Mouse (Mus musculus): Measurements from ENCODE around the gene Bace1. TPM values are rescaled to one million over a fixed set of nuclear protein-coding genes. Genes with fewer than 3 reads are reported as not detected.

The Bace1 gene
- polyA plus RNA-seq, 1 experiment from 2014 or later: 56.5 TPM

- 86% methylated on average over 2 of the region's 2 CpGs for WGBS
Measured at GRCm38 (mm10) chr9:45877928-45878327, 39.5 kb downstream of the Bace1 start.

GRCm38 (mm10) chr9:45893681-45894080 is 55.3 kb downstream of the Bace1 start:
- H3K9ac ChIP-seq (replicated peaks; ENCODE audit: low read length): no peak overlapping the region
- H3K9me3 ChIP-seq (ENCODE audit: control insufficient read depth, low read length): no peaks in the 10 kb centered on the region
- no peaks in the 10 kb centered on the region for H3K4me1 ChIP-seq (ENCODE audit: control insufficient read depth, insufficient read depth, low read length)
- no peak for DNase-seq
- H3K4me2 ChIP-seq (ENCODE audit: low read length): no peak overlapping the region
- no peak for ATAC-seq (ENCODE audit: low FRiP score, low TSS enrichment)
- no peaks in the 10 kb centered on the region for H3K27me3 ChIP-seq (ENCODE audit: control insufficient read depth, insufficient read depth, low read length)
- H3K27ac ChIP-seq (replicated peaks; ENCODE audit: low read depth, low read length): no peak overlapping the region
- H3K36me3 ChIP-seq (ENCODE audit: control insufficient read depth, insufficient read depth, low read length): peaks cover 96% of the 10 kb centered on the region
- H3K4me3 ChIP-seq (replicated peaks; ENCODE audit: low read depth, low read length): no peak overlapping the region

More at GRCm38 (mm10) chr9:45877928-45878327, 39.5 kb downstream of the Bace1 start:
- ATAC-seq (ENCODE audit: low FRiP score, low TSS enrichment) (no peak), DNase-seq (peak; percentile 52)
- no peak overlapping the region for H3K4me2 ChIP-seq (ENCODE audit: low read length)
- H3K36me3 ChIP-seq (ENCODE audit: control insufficient read depth, insufficient read depth, low read length): peaks cover 71% of the 10 kb centered on the region
- no peak overlapping the region for H3K27ac ChIP-seq (replicated peaks; ENCODE audit: low read depth, low read length)
- H3K4me1 ChIP-seq (ENCODE audit: control insufficient read depth, insufficient read depth, low read length): no peaks in the 10 kb centered on the region
- H3K27me3 ChIP-seq (ENCODE audit: control insufficient read depth, insufficient read depth, low read length): no peaks in the 10 kb centered on the region
- no peaks in the 10 kb centered on the region for H3K9me3 ChIP-seq (ENCODE audit: control insufficient read depth, low read length)
- no peak overlapping the region for H3K4me3 ChIP-seq (replicated peaks; ENCODE audit: low read depth, low read length)
- no peak overlapping the region for H3K9ac ChIP-seq (replicated peaks; ENCODE audit: low read length)

- Histone ChIP-seq H3K27ac (replicated peaks; ENCODE audit: low read depth, low read length) (no peak overlapping the region), H3K4me2 (ENCODE audit: low read length) (peak overlapping the region; percentile 84), H3K9me3 (ENCODE audit: control insufficient read depth, low read length) (no peaks in the 10 kb centered on the region), H3K36me3 (ENCODE audit: control insufficient read depth, insufficient read depth, low read length) (peaks cover 49% of the 10 kb centered on the region), H3K27me3 (ENCODE audit: control insufficient read depth, insufficient read depth, low read length) (no peaks in the 10 kb centered on the region), H3K4me3 (replicated peaks; ENCODE audit: low read depth, low read length) (peak overlapping the region; percentile 81), H3K4me1 (ENCODE audit: control insufficient read depth, insufficient read depth, low read length) (peaks cover 20% of the 10 kb centered on the region), H3K9ac (replicated peaks; ENCODE audit: low read length) (peak overlapping the region; percentile 93)
- ATAC-seq (ENCODE audit: low FRiP score, low TSS enrichment) (no peak), DNase-seq (no peak)
- WGBS: 57% methylated on average over 4 of the region's 4 CpGs
Measured at GRCm38 (mm10) chr9:45905196-45905595, 66.8 kb downstream of the Bace1 start.

- peak; percentile 68 for DNase-seq
- Histone ChIP-seq H3K36me3 (ENCODE audit: control insufficient read depth, insufficient read depth, low read length) (peaks cover 50% of the 10 kb centered on the region), H3K27ac (replicated peaks; ENCODE audit: low read depth, low read length) (peak overlapping the region; percentile 98), H3K4me2 (ENCODE audit: low read length) (peak overlapping the region; percentile 84), H3K9ac (replicated peaks; ENCODE audit: low read length) (peak overlapping the region; percentile 93), H3K4me3 (replicated peaks; ENCODE audit: low read depth, low read length) (peak overlapping the region; percentile 81), H3K27me3 (ENCODE audit: control insufficient read depth, insufficient read depth, low read length) (no peaks in the 10 kb centered on the region), H3K4me1 (ENCODE audit: control insufficient read depth, insufficient read depth, low read length) (peaks cover 20% of the 10 kb centered on the region), H3K9me3 (ENCODE audit: control insufficient read depth, low read length) (no peaks in the 10 kb centered on the region)
- peak; percentile 65 for ATAC-seq (ENCODE audit: low FRiP score, low TSS enrichment)
- 0% methylated on average over 21 of the region's 27 CpGs for WGBS
Measured at GRCm38 (mm10) chr9:45905811-45906237, 67.4 kb downstream of the Bace1 start.

- Histone ChIP-seq H3K4me2 (ENCODE audit: low read length) (peak within 1 kb of the TSS; percentile 84), H3K4me3 (replicated peaks; ENCODE audit: low read depth, low read length) (peak within 1 kb of the TSS; percentile 81), H3K27ac (replicated peaks; ENCODE audit: low read depth, low read length) (peak within 1 kb of the TSS; percentile 98), H3K9me3 (ENCODE audit: control insufficient read depth, low read length) (no peaks in the 10 kb centered on the region), H3K36me3 (ENCODE audit: control insufficient read depth, insufficient read depth, low read length) (peaks cover 53% of the 10 kb centered on the region), H3K9ac (replicated peaks; ENCODE audit: low read length) (peak within 1 kb of the TSS; percentile 93), H3K4me1 (ENCODE audit: control insufficient read depth, insufficient read depth, low read length) (peaks cover 20% of the 10 kb centered on the region), H3K27me3 (ENCODE audit: control insufficient read depth, insufficient read depth, low read length) (no peaks in the 10 kb centered on the region)
- under 1% methylated on average over 77 of the region's 80 CpGs for WGBS
- ATAC-seq (ENCODE audit: low FRiP score, low TSS enrichment): peak; percentile 94
- DNase-seq: peak; percentile 96
Measured at GRCm38 (mm10) chr9:45906355-45907077, 68.1 kb downstream of the Bace1 start, which contains the start of the genes Pcsk7 and Rnf214. Gene Pcsk7, plus strand, starts transcription at chr9:45906497. Gene Rnf214, minus strand, starts transcription at chr9:45906911.

- H3K9me3 ChIP-seq (ENCODE audit: control insufficient read depth, low read length): no peaks in the 10 kb centered on the region
- ATAC-seq (ENCODE audit: low FRiP score, low TSS enrichment) (no peak), DNase-seq (peak; percentile 27)
- 1% methylated on average over 19 of the region's 19 CpGs for WGBS
- peak overlapping the region; percentile 84 for H3K4me2 ChIP-seq (ENCODE audit: low read length)
- H3K36me3 ChIP-seq (ENCODE audit: control insufficient read depth, insufficient read depth, low read length): peaks cover 53% of the 10 kb centered on the region
- peak overlapping the region; percentile 93 for H3K9ac ChIP-seq (replicated peaks; ENCODE audit: low read length)
- H3K4me3 ChIP-seq (replicated peaks; ENCODE audit: low read depth, low read length): peak overlapping the region; percentile 81
- H3K4me1 ChIP-seq (ENCODE audit: control insufficient read depth, insufficient read depth, low read length): peaks cover 20% of the 10 kb centered on the region
- no peaks in the 10 kb centered on the region for H3K27me3 ChIP-seq (ENCODE audit: control insufficient read depth, insufficient read depth, low read length)
- H3K27ac ChIP-seq (replicated peaks; ENCODE audit: low read depth, low read length): peak overlapping the region; percentile 98
Measured at GRCm38 (mm10) chr9:45907078-45907428, 68.7 kb downstream of the Bace1 start.

- H3K4me2 ChIP-seq (ENCODE audit: low read length): no peak overlapping the region
- no peaks in the 10 kb centered on the region for H3K9me3 ChIP-seq (ENCODE audit: control insufficient read depth, low read length)
- no peak for DNase-seq
- no peak for ATAC-seq (ENCODE audit: low FRiP score, low TSS enrichment)
- no peaks in the 10 kb centered on the region for H3K27me3 ChIP-seq (ENCODE audit: control insufficient read depth, insufficient read depth, low read length)
- peaks cover 72% of the 10 kb centered on the region for H3K36me3 ChIP-seq (ENCODE audit: control insufficient read depth, insufficient read depth, low read length)
- 93% methylated on average over 3 of the region's 3 CpGs for WGBS
- H3K27ac ChIP-seq (replicated peaks; ENCODE audit: low read depth, low read length): no peak overlapping the region
- peaks cover 7% of the 10 kb centered on the region for H3K4me1 ChIP-seq (ENCODE audit: control insufficient read depth, insufficient read depth, low read length)
- H3K9ac ChIP-seq (replicated peaks; ENCODE audit: low read length): no peak overlapping the region
- H3K4me3 ChIP-seq (replicated peaks; ENCODE audit: low read depth, low read length): no peak overlapping the region
Measured at GRCm38 (mm10) chr9:45910995-45911394, 72.6 kb downstream of the Bace1 start.

GRCm38 (mm10) chr9:45911673-45912072 is 73.3 kb downstream of the Bace1 start:
- WGBS: 91% methylated on average over 1 of the region's 1 CpGs
- Histone ChIP-seq H3K27ac (replicated peaks; ENCODE audit: low read depth, low read length) (no peak overlapping the region), H3K9me3 (ENCODE audit: control insufficient read depth, low read length) (no peaks in the 10 kb centered on the region), H3K36me3 (ENCODE audit: control insufficient read depth, insufficient read depth, low read length) (peaks cover 79% of the 10 kb centered on the region), H3K27me3 (ENCODE audit: control insufficient read depth, insufficient read depth, low read length) (no peaks in the 10 kb centered on the region), H3K4me3 (replicated peaks; ENCODE audit: low read depth, low read length) (no peak overlapping the region), H3K4me1 (ENCODE audit: control insufficient read depth, insufficient read depth, low read length) (peaks cover 7% of the 10 kb centered on the region), H3K4me2 (ENCODE audit: low read length) (no peak overlapping the region), H3K9ac (replicated peaks; ENCODE audit: low read length) (no peak overlapping the region)
- ATAC-seq (ENCODE audit: low FRiP score, low TSS enrichment) (no peak), DNase-seq (peak; percentile 61)

Measured in midbrain, embryonic 14.5 days (tissue).